Mouse (Mus musculus): ENCODE measurements around the gene Obscn. TPM values are rescaled to one million over a fixed set of nuclear protein-coding genes. Genes with fewer than 3 reads are reported as not detected.

The Obscn gene
- total and polyA plus RNA-seq, 3 experiments, result 0.08 to 0.54 TPM; not detected in 1

DNA sequence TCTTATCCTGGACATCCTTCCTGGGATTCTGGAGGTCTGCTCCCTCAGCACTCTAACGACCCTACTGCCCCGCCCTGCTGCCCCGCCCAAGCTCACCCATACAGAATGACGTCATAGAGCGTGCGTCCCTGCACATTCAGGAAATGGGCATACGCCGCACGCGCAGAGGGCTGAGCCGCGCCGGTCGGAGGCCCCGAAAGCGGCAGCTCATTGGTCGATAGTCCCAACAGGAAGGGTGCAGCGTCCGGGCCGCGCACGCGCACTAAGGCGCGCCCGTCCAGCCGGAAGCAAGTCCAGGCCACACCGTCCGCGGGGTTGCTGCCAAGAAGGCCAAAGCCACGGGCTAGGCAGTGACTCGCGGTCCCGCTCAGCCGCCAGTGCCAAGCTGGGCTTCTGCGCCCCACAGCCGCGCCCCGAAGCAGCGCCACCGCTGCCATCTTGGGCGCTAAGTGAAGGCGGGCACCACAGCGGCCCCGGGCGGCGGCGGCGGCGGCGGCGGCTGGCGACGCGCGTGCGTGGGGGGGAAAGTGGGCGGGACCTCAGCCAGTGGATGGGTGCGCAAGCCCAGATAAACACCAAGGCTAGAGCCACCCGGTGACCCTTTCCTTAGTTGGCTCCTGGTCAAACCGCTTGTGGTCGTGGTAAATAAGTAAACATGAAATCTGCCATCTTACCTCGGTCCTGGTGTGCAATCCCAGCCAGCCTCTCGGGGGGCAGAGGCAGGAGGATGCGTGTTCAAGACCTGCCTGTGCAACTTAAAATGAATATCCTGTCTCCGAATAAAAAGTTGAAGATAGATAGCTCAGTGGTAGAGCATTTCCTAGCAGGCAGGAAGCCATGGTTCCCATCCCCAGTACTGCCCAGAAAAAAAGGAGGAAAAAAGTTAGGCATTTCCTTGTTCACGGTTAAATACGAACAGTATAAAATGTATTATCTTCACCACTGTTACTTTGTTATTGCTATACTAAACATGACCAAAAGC, 27.3 kb upstream of the Obscn start, which contains the start of gene Iba57 (continued):
- TF ChIP-seq NELFE (IDR thresholded peaks at IDR 0.05; ENCODE audit: low read depth, low read length) (peak; percentile 94), ZC3H11A (IDR thresholded peaks at IDR 0.05; ENCODE audit: low read depth, low read length) (no peak), TAL1 (IDR thresholded peaks at IDR 0.05; ENCODE audit: low read length) (peak; percentile 75), MAFK (IDR thresholded peaks at IDR 0.05; ENCODE audit: borderline replicate concordance, low read depth, low read length) (0 out of 2 replicates have a peak, but pooled peaks have one; percentile 45)

DNA sequence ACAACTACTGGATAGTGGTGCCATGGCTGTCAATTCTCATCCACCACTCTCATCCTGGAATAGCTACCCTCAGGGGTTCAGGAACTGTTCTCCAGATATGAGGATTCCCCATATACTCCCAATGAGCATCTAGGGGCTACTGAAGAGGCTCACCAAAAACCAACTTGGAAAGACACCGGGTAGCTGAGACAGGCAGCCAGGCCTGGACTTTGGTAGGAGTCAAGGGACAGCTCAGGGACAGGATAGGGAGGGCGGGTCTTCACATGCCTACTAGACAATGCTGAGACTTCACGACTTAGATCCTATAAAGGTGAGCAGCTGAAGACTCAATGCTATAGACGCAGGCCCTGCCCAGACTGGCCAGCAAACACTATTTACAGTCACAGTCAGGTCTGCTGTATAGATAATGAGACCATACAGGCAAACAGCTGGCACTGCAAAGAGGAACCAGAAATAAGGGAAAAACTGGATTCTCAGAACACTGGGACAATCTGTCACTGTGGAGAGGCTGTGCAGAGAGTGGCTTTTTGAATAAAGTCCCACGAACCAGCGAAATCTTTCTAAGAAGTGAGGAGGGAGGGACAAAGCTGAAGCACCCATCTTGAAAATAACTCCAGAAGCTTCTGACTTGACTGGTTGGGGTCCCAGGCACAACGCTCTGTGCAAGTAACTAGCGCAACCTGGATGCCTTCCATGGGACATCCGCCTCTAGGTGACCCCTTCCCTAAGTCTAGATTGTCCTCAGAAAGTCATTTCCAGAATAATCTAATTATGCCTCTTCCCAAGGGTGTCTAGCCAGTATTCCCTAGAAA, 26.4 kb upstream of the Obscn start:
- no peaks in the 10 kb centered on the region for H3K9me3 ChIP-seq (replicated peaks; ENCODE audit: insufficient read depth, low read length)
- TF ChIP-seq MYB (IDR thresholded peaks at IDR 0.05; ENCODE audit: low read depth, low read length), result no peak
- peak; percentile 41 for TF ChIP-seq TAL1 (IDR thresholded peaks at IDR 0.05; ENCODE audit: low read length)
- TF ChIP-seq TCF12 (IDR thresholded peaks at IDR 0.05; ENCODE audit: low read depth, low read length), result no peak
- no peak for TF ChIP-seq POLR2AphosphoS5 (IDR thresholded peaks at IDR 0.05; ENCODE audit: borderline replicate concordance, low read depth, low read length)
- TF ChIP-seq ETS1 (IDR thresholded peaks at IDR 0.05; ENCODE audit: low read depth, low read length), result peak; percentile 46; the same call in 1 of the 2 replicates
- no peak for TF ChIP-seq ZKSCAN1 (IDR thresholded peaks at IDR 0.05; ENCODE audit: low read depth, low read length)
- TF ChIP-seq RAD21 (IDR thresholded peaks at IDR 0.05; ENCODE audit: low read depth, low read length), result no peak
- TF ChIP-seq GATA1 (IDR thresholded peaks at IDR 0.05; ENCODE audit: low read depth, low read length), result 0 out of 2 replicates have a peak, but pooled peaks have one; percentile 14
- no peak for TF ChIP-seq MAFK (IDR thresholded peaks at IDR 0.05; ENCODE audit: borderline replicate concordance, low read depth, low read length)
- DNase-seq (ENCODE audit: low read depth, low spot score), result no peak
- H3K4me1 ChIP-seq (ENCODE audit: control insufficient read depth in 1 of 2, insufficient read depth in 2 of 2, low read length in 2 of 2), result peaks cover 22 to 37% of the 10 kb centered on the region in 2 experiments
- peak overlapping the region; percentile 67 to 68 for H3K4me3 ChIP-seq (ENCODE audit: control insufficient read depth in 1 of 2, insufficient read depth in 1 of 2, low read depth in 2 of 2, low read length in 2 of 2)
- H3K9ac ChIP-seq (ENCODE audit: control insufficient read depth, low read depth, low read length, poor library complexity, severe bottlenecking), result peak overlapping the region; percentile 68
- peak overlapping the region; percentile 50 for H3K27ac ChIP-seq (ENCODE audit: control insufficient read depth, low read depth, low read length)
- peaks cover 10% of the 10 kb centered on the region for H3K79me2 ChIP-seq (ENCODE audit: control insufficient read depth, insufficient read depth, low read length, poor library complexity)
- H3K36me3 ChIP-seq (ENCODE audit: control insufficient read depth in 1 of 2, insufficient read depth in 2 of 2, low read length in 2 of 2), result peaks cover 0 to 31% of the 10 kb centered on the region in 2 experiments; a peak in 2 of 4 replicates
- H3K27me3 ChIP-seq (ENCODE audit: control insufficient read depth in 1 of 2, insufficient read depth in 2 of 2, low read length in 2 of 2), result no peaks in the 10 kb centered on the region

DNA sequence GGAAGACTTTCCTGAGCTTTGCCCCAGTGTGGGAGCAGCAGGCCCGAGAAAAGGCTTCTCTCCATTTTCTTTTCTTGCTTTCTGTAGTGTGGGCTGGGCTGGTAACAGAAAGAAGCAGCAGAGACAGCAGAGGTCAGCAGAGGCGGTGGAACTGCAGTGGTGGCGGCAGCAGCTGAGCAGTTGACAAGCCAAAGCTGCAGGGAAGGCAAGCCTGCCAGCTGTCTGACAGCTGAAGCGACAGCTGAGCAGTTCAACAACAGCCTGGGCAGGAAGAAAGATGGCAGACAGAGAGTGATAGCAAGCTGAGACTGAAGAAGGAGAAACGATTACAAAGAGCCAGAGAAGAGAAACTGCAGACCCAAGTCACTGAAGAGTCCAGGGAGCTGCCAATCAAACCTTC, 25.2 kb upstream of the Obscn start:
- Histone ChIP-seq H3K4me1 (ENCODE audit: control insufficient read depth in 1 of 2, insufficient read depth in 2 of 2, low read length in 2 of 2) (peaks cover 14 to 29% of the 10 kb centered on the region in 2 experiments), H3K27me3 (ENCODE audit: control insufficient read depth in 1 of 2, insufficient read depth in 2 of 2, low read length in 2 of 2) (no peaks in the 10 kb centered on the region), H3K79me2 (ENCODE audit: control insufficient read depth, insufficient read depth, low read length, poor library complexity) (peaks cover 10% of the 10 kb centered on the region), H3K9ac (ENCODE audit: control insufficient read depth, low read depth, low read length, poor library complexity, severe bottlenecking) (no peak overlapping the region), H3K9me3 (replicated peaks; ENCODE audit: insufficient read depth, low read length) (no peaks in the 10 kb centered on the region), H3K4me3 (ENCODE audit: control insufficient read depth in 1 of 2, insufficient read depth in 1 of 2, low read depth in 2 of 2, low read length in 2 of 2) (peak overlapping the region in 1 of 2 experiments; percentile 6; a peak in 1 of 4 replicates), H3K36me3 (ENCODE audit: control insufficient read depth in 1 of 2, insufficient read depth in 2 of 2, low read length in 2 of 2) (peaks cover 0 to 26% of the 10 kb centered on the region in 2 experiments; a peak in 2 of 4 replicates), H3K27ac (ENCODE audit: control insufficient read depth, low read depth, low read length) (peak overlapping the region; percentile 10; the same call in 1 of the 2 replicates)
- peak; percentile 72 for DNase-seq (ENCODE audit: low read depth, low spot score)
- no peak for TF ChIP-seq GABPA (IDR thresholded peaks at IDR 0.05; ENCODE audit: low read depth, low read length)
- TF ChIP-seq TAL1 (IDR thresholded peaks at IDR 0.05; ENCODE audit: low read length), result no peak
- TF ChIP-seq MAX (IDR thresholded peaks at IDR 0.05; ENCODE audit: low read length), result no peak; the same call in 1 of the 2 replicates
- peak; percentile 58; the same call in 1 of the 2 replicates for TF ChIP-seq BHLHE40 (IDR thresholded peaks at IDR 0.05; ENCODE audit: borderline replicate concordance, low read depth, low read length)
- peak; percentile 14 for TF ChIP-seq RAD21 (IDR thresholded peaks at IDR 0.05; ENCODE audit: low read depth, low read length)
- TF ChIP-seq GATA1 (IDR thresholded peaks at IDR 0.05; ENCODE audit: low read depth, low read length), result peak; percentile 69
- no peak for TF ChIP-seq NELFE (IDR thresholded peaks at IDR 0.05; ENCODE audit: low read depth, low read length)
- TF ChIP-seq MYC (IDR thresholded peaks at IDR 0.05; ENCODE audit: low read depth, low read length), result no peak
- peak; percentile 100 for TF ChIP-seq ETS1 (IDR thresholded peaks at IDR 0.05; ENCODE audit: low read depth, low read length)
- TF ChIP-seq POLR2AphosphoS2 (IDR thresholded peaks at IDR 0.05; ENCODE audit: low read length), result no peak
- TF ChIP-seq CHD2 (IDR thresholded peaks at IDR 0.05; ENCODE audit: low read length), result no peak
- TF ChIP-seq MAFK (IDR thresholded peaks at IDR 0.05; ENCODE audit: borderline replicate concordance, low read depth, low read length), result peak; percentile 46; the same call in 1 of the 2 replicates
- peak in 2 of 3 experiments; percentile 12 to 27; a peak in 2 of 6 replicates for TF ChIP-seq CTCF (IDR thresholded peaks at IDR 0.05 in 2 of 3, conservative IDR thresholded peaks at IDR 0.05 in 1 of 3; ENCODE audit: control insufficient read depth in 1 of 3, insufficient read depth in 1 of 3, low read depth in 2 of 3, low read length in 3 of 3, poor library complexity in 1 of 3, severe bottlenecking in 1 of 3)
- no peak for TF ChIP-seq UBTF (IDR thresholded peaks at IDR 0.05; ENCODE audit: borderline replicate concordance, insufficient read depth, low read depth, low read length)
- TF ChIP-seq EP300 (IDR thresholded peaks at IDR 0.05; ENCODE audit: low read depth in 1 of 2, low read length in 2 of 2), result peak in 1 of 2 experiments; percentile 68; a peak in 2 of 4 replicates
- TF ChIP-seq CHD1 (IDR thresholded peaks at IDR 0.05; ENCODE audit: low read depth, low read length), result no peak
- peak; percentile 32; the same call in 1 of the 2 replicates for TF ChIP-seq SMC3 (IDR thresholded peaks at IDR 0.05; ENCODE audit: low read depth, low read length)
- TF ChIP-seq MAZ (IDR thresholded peaks at IDR 0.05; ENCODE audit: low read depth, low read length), result no peak

Measured in MEL (cell line).